ENCODE assay signal across 8 mouse cellular contexts in the genomic region with DNA sequence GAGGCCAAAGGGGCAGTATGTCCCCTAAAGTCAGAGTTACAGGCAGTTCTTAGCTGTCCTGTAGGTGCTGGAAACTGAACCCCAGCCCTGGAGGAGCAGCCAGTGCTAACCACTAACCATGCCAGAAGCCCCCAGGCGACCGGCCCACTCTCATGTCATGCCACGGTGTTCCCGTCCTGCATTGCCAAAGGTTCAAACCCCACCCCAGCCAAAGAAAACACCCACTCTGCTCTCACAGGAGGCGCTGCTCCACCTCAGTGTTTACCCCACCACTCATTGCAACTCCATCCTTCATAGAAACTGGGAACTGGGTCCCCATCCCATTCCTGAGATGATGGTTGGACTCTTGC. TPM values are rescaled to one million over a fixed set of nuclear protein-coding genes. Genes with fewer than 3 reads are reported as not detected.
DNase-seq lines count a peak whose midpoint lies in the region; ATAC-seq and TF ChIP-seq lines count a peak whose summit lies in the region.

No protein-coding gene starts in this region.

- H3K27me3 ChIP-seq in forebrain, embryonic 11.5 days (ENCODE audit: control insufficient read depth, insufficient read depth, low read length) = no peaks in the 10 kb centered on the region
- H3K27me3 ChIP-seq in forebrain, postnatal 0 days (ENCODE audit: insufficient read depth, low read length) = no peaks in the 10 kb centered on the region
- no peaks in the 10 kb centered on the region for H3K27me3 ChIP-seq in kidney, postnatal 0 days (ENCODE audit: insufficient read depth, low read length)
- H3K27me3 ChIP-seq in G1E (ENCODE audit: insufficient read depth, low read length) = no peaks in the 10 kb centered on the region
- no peaks in the 10 kb centered on the region for H3K27me3 ChIP-seq in liver, embryonic 13.5 days

- DNase-seq in forebrain, embryonic 11.5 days (ENCODE audit: low spot score) = no peak
- no peak for DNase-seq in forebrain, postnatal 0 days
- no peak for DNase-seq in kidney, postnatal 0 days (ENCODE audit: low spot score)
- DNase-seq in kidney, postnatal 36 days = no peak
- DNase-seq in G1E (ENCODE audit: low spot score) = no peak
- DNase-seq in liver, embryonic 13.5 days = no peak
- no peak for DNase-seq in testis, postnatal 10 days (ENCODE audit: low spot score)
- no peak for DNase-seq in right cerebral cortex, postnatal 25 days

- no peak overlapping the region for H3K4me2 ChIP-seq in forebrain, embryonic 11.5 days (ENCODE audit: low read depth, low read length, severe bottlenecking)
- no peak overlapping the region for H3K4me2 ChIP-seq in forebrain, postnatal 0 days (ENCODE audit: low read depth)
- H3K4me2 ChIP-seq in kidney, postnatal 0 days (ENCODE audit: low read length) = no peak overlapping the region
- peak overlapping the region; percentile 58 for H3K4me2 ChIP-seq in liver, embryonic 13.5 days

- WGBS in forebrain, embryonic 11.5 days = 89% methylated on average over 5 of the region's 5 CpGs
- 87% methylated on average over 5 of the region's 5 CpGs for WGBS in forebrain, postnatal 0 days
- 86% methylated on average over 5 of the region's 5 CpGs for WGBS in kidney, postnatal 0 days
- WGBS in liver, embryonic 13.5 days (ENCODE audit: insufficient replicate concordance) = 84% methylated on average over 5 of the region's 5 CpGs

- no peak overlapping the region for H3K27ac ChIP-seq in forebrain, embryonic 11.5 days (ENCODE audit: low read depth, low read length)
- no peak overlapping the region for H3K27ac ChIP-seq in forebrain, postnatal 0 days (ENCODE audit: low read depth, low read length)
- H3K27ac ChIP-seq in kidney, postnatal 0 days = 0 out of 2 replicates have a peak overlapping the region, but pooled peaks have one; percentile 54
- peak overlapping the region; percentile 99 for H3K27ac ChIP-seq in liver, embryonic 13.5 days

- no peak for TF ChIP-seq CTCF in forebrain, postnatal 0 days (IDR thresholded peaks at IDR 0.05; ENCODE audit: low read depth)
- no peak for TF ChIP-seq CTCF in kidney, postnatal 0 days (IDR thresholded peaks at IDR 0.05; ENCODE audit: low read depth)
- no peak for TF ChIP-seq CTCF in G1E (IDR thresholded peaks at IDR 0.05; ENCODE audit: low read depth, low read length)

- 0 out of 2 replicates have a peak, but pooled peaks have one; percentile 10 for ATAC-seq in forebrain, embryonic 11.5 days (replicated peaks; ENCODE audit: low FRiP score)
- no peak for ATAC-seq in forebrain, postnatal 0 days
- ATAC-seq in kidney, postnatal 0 days (replicated peaks; ENCODE audit: low FRiP score, low read depth) = no peak
- no peak for ATAC-seq in G1E (ENCODE audit: extremely low read depth, insufficient number of reproducible peaks, low FRiP score, poor library complexity, severe bottlenecking)
- ATAC-seq in liver, embryonic 13.5 days (ENCODE audit: low read depth) = no peak

- H3K4me1 ChIP-seq in forebrain, embryonic 11.5 days (replicated peaks; ENCODE audit: control insufficient read depth, insufficient read depth, low read length) = no peaks in the 10 kb centered on the region
- H3K4me1 ChIP-seq in forebrain, postnatal 0 days (ENCODE audit: insufficient read depth) = no peaks in the 10 kb centered on the region
- peaks cover 6% of the 10 kb centered on the region; the same call in 1 of the 2 replicates for H3K4me1 ChIP-seq in kidney, postnatal 0 days (replicated peaks; ENCODE audit: insufficient read depth, low read length)
- H3K4me1 ChIP-seq in G1E (ENCODE audit: insufficient read depth, low read depth, low read length) = peaks cover 36% of the 10 kb centered on the region
- peaks cover 44% of the 10 kb centered on the region for H3K4me1 ChIP-seq in liver, embryonic 13.5 days (replicated peaks)

- no peaks in the 10 kb centered on the region for H3K36me3 ChIP-seq in forebrain, embryonic 11.5 days (ENCODE audit: control insufficient read depth, insufficient read depth, low read length)
- 0 out of 2 replicates have a peak, but pooled peaks cover 2% of the 10 kb centered on the region for H3K36me3 ChIP-seq in forebrain, postnatal 0 days (ENCODE audit: insufficient read depth)
- H3K36me3 ChIP-seq in kidney, postnatal 0 days (ENCODE audit: insufficient read depth, low read length) = no peaks in the 10 kb centered on the region
- H3K36me3 ChIP-seq in G1E (replicated peaks) = peaks cover 16% of the 10 kb centered on the region
- H3K36me3 ChIP-seq in liver, embryonic 13.5 days = peaks cover 46% of the 10 kb centered on the region

- no peaks in the 10 kb centered on the region for H3K9me3 ChIP-seq in forebrain, embryonic 11.5 days (ENCODE audit: control insufficient read depth, low read length)
- H3K9me3 ChIP-seq in forebrain, postnatal 0 days (ENCODE audit: low read length) = no peaks in the 10 kb centered on the region
- H3K9me3 ChIP-seq in kidney, postnatal 0 days (replicated peaks; ENCODE audit: low read length) = no peaks in the 10 kb centered on the region
- H3K9me3 ChIP-seq in G1E (replicated peaks) = no peaks in the 10 kb centered on the region
- no peaks in the 10 kb centered on the region for H3K9me3 ChIP-seq in liver, embryonic 13.5 days (replicated peaks)

- no peak overlapping the region for H3K4me3 ChIP-seq in forebrain, embryonic 11.5 days (ENCODE audit: low read depth, low read length)
- no peak overlapping the region for H3K4me3 ChIP-seq in forebrain, postnatal 0 days (ENCODE audit: low read depth, low read length)
- no peak overlapping the region for H3K4me3 ChIP-seq in kidney, postnatal 0 days (replicated peaks; ENCODE audit: low read depth, low read length)
- peak overlapping the region; percentile 40; the same call in 1 of the 2 replicates for H3K4me3 ChIP-seq in G1E (ENCODE audit: low read depth, low read length)
- peak overlapping the region; percentile 24; the same call in 1 of the 2 replicates for H3K4me3 ChIP-seq in liver, embryonic 13.5 days (replicated peaks)

- no peak overlapping the region for H3K9ac ChIP-seq in forebrain, embryonic 11.5 days (ENCODE audit: low read length)
- H3K9ac ChIP-seq in forebrain, postnatal 0 days = no peak overlapping the region
- H3K9ac ChIP-seq in kidney, postnatal 0 days (ENCODE audit: low read depth, low read length) = no peak overlapping the region
- H3K9ac ChIP-seq in liver, embryonic 13.5 days = peak overlapping the region; percentile 73

RNA-seq across cellular contexts. Expression of gene Atg14, which starts 36.3 kb away (rescaled TPM):
- 16.2 and 17.6 TPM in 2 replicates for polyA plus RNA-seq in forebrain, embryonic 11.5 days (2014; fragmentation: Nextera tagmentation; extraction: Ambion mirVana)
- 8.1 and 10.1 TPM in 2 replicates for total RNA-seq in forebrain, postnatal 0 days (2014; rRNA removed)
- 22.0 and 31.7 TPM in 2 replicates for polyA plus RNA-seq in forebrain, postnatal 0 days (2015; fragmentation: Nextera tagmentation; extraction: Ambion mirVana)
- polyA plus RNA-seq in kidney, postnatal 0 days (2015; fragmentation: Nextera tagmentation; extraction: Ambion mirVana) = 13.8 and 13.9 TPM in 2 replicates
- total RNA-seq in G1E (2014; fragmentation: Nextera tagmentation) (8.1 and 10.9 TPM in 2 replicates), G1E (2017) (8.7 and 8.9 TPM in 2 replicates)
- 1.8 and 2.3 TPM in 2 replicates for polyA plus RNA-seq in G1E (2012)
- polyA plus RNA-seq in liver, embryonic 13.5 days (2015; fragmentation: Nextera tagmentation; extraction: Ambion mirVana) = 5.9 and 6.9 TPM in 2 replicates

Comparison
In these comparisons a context has a peak if more than half of its experiments do, and no peak if none do; other contexts are left out.
1. H3K27ac ChIP-seq: peak in kidney, postnatal 0 days (single experiment) and liver, embryonic 13.5 days (single experiment); none in forebrain, embryonic 11.5 days (single experiment) and forebrain, postnatal 0 days (single experiment).
2. H3K4me3 ChIP-seq: peak in G1E (single experiment) and liver, embryonic 13.5 days (single experiment); none in forebrain, embryonic 11.5 days (single experiment), forebrain, postnatal 0 days (single experiment) and kidney, postnatal 0 days (single experiment).